Mouse (Mus musculus) megakaryocyte, embryonic 14.5 days (primary cell): ENCODE results near the gene Tmem211.

Source experiments
- FLI1 ChIP-seq: IDR thresholded peaks from 2 replicates; pipeline ENCODE4 v1.6.1; 2012; ENCODE audit warnings: low read length, inconsistent platforms, mixed read lengths
- GATA1 ChIP-seq: IDR thresholded peaks from 3 replicates; pipeline ENCODE4 v1.6.1; 2012; ENCODE audit warnings: mixed read lengths, low read length, inconsistent platforms, borderline replicate concordance

DNA sequence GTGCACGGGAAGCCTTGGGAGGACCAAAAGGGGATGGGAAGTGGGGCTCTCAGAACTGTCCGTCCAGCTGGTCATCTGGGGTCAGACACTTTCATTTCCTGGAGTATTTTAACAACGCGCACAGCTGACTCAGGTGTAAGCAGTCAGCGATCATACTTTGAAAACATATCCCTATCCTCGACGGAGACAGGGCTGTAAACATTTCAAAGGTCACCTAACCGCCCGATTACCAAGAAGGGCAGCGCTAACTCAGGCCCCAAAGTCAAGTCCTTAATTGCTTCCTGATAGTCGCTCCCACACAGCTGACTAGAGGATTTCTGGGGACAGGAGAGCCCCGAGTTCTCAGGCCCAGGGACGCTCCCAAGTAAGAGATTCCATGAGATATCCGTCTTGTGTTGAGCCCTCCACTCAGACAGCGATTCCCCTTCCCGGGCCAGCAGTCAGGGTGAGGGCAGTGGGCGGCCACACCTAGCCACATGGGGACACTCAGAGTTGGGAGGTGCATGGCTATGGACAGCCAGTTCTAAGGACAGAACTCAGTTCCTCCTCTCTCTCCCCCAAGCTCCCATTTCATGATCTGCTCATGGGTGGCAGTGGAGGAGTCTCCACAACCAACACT lies 8.0 kb upstream of the Tmem211 start:
- TF ChIP-seq GATA1 (no peak), FLI1 (no peak)
